Mouse (Mus musculus) layer of hippocampus, adult 2 months (tissue): ENCODE results near the gene H6pd. TPM values are rescaled to one million over a fixed set of nuclear protein-coding genes. Genes with fewer than 3 reads are reported as not detected.

ENCODE experiments used
- DNase-seq, 2 experiments: peaks; one replicate each; pipeline ENCODE4 v3.0.0; 2022; ENCODE audit warnings: low spot score in 2 of 2
- H3K27ac ChIP-seq: fragments of 200-600 bp; 2 replicates; pipeline ENCODE4 v1.8.1; 2022
- H3K4me3 ChIP-seq: fragments of 200-600 bp; 2 replicates; pipeline ENCODE4 v1.8.1; 2022; ENCODE audit warnings: mild to moderate bottlenecking
- CTCF ChIP-seq: fragments of 200-600 bp; conservative IDR thresholded peaks from 2 replicates; pipeline ENCODE4 v1.8.1; 2022; ENCODE audit warnings: antibody characterized with exemption, mild to moderate bottlenecking, moderate library complexity
- total RNA-seq, 2 experiments: library from RNA; stranded (reverse); gene quantifications; 2 replicates each; pipeline ENCODE4 v1.2.3; 2021

H6pd gene
- total RNA-seq, 2 experiments from 2014 or later, result 9.5 to 11.1 TPM

DNA sequence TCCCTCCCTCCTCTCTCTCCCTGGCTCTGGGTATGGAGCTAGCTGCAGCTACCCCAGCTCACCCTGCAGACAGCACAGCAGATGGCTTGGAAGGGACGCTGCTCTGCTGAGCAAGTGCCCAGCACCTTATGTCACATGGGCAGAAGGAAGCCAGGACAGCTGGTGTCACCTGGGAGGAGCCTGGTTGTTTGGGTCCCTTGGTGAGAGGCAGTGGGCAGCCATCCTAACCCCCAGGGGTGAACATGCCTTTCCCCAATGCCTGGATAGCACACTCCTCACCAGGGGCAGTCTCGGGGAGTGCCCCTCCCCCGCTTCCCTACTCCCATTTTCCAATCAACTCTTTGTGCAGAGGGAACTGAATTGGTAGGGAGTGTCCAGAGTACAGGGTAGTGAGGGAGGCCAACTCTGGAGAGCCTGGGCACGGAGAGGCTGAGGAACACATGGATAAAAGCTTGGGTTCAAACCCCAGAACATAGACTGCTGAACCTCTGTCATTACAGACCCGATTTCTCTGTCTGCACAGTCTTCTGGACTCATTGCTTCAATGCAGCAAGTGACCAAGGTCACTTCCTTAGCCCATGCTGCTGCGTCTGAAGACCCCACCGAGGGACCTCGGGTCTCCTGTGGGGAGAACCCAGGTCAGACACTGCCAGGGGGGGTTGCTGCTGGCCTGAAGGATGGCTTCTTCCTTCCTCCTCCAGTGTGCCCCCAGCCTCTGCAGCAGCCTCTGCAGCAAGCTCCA is 18.4 kb downstream of the H6pd start:
- H3K27ac ChIP-seq, result peak overlapping the region; percentile 53; the same call in 1 of the 2 replicates

DNA sequence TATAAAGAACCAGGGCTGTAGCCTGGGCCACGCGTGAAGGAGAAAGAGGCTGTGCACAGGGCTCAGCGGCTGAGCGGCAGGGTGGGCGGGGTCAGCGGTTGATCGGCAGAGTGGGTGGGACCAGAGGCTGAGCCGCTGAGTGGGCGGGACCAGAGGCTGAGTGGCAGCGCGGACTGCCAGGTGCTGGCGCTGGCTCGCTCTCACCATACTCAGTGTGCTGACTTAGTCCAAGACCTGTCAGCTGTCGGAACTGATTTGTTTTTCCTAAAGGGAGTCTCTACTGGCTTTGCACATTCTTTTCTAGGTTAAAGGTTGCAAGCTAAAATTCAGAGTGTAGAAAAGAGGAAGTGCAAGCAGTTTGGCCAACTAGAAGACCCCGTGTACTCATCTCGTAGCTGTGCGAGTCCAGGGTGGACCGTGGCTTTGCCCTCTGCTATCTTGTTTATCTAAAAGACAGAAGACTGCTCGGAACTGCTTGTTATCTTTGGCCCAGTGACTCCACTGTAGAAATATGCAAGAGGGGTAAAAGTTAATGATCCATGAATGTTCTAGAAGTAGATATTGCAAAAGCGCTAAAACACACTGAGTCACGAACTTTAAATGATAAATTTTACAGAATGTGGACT is 19.8 kb downstream of the H6pd start:
- H3K27ac ChIP-seq, result peak overlapping the region; percentile 21; the same call in 1 of the 2 replicates
- peak; percentile 84 to 85 for DNase-seq
- peak overlapping the region; percentile 41 for H3K4me3 ChIP-seq
- TF ChIP-seq CTCF, result no peak

More for the DNA sequence above, 18.4 kb downstream of the H6pd start:
- no peak overlapping the region for H3K4me3 ChIP-seq
- TF ChIP-seq CTCF, result no peak
- no peak for DNase-seq

DNA sequence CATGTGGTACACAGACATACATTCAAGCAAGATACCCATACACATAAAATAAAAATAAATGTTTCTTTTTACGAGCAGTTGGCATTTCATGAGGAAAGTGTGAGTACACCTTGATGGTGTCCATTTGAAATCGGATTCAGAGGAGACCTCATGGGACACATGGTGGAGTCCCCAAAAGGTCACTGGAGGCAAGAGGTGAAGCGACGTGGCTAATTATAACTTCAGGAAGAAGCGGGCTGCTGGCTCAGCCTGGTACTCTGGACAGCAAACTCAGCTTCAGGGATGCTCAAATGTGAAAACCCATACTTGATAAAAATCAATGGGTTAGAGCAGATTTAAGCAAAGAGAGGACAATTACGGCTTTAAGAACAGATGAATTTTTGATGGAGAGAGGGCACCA is 20.5 kb downstream of the H6pd start:
- DNase-seq, result no peak
- peak overlapping the region; percentile 41; the same call in 1 of the 2 replicates for H3K4me3 ChIP-seq
- H3K27ac ChIP-seq, result peak overlapping the region; percentile 21; the same call in 1 of the 2 replicates
- no peak for TF ChIP-seq CTCF

GRCm38 (mm10) chr4:149986671-149987417 is 22.0 kb downstream of the H6pd start:
- Histone ChIP-seq H3K4me3 (no peak overlapping the region), H3K27ac (no peak overlapping the region)
- no peak for TF ChIP-seq CTCF
- DNase-seq, result no peak

DNA sequence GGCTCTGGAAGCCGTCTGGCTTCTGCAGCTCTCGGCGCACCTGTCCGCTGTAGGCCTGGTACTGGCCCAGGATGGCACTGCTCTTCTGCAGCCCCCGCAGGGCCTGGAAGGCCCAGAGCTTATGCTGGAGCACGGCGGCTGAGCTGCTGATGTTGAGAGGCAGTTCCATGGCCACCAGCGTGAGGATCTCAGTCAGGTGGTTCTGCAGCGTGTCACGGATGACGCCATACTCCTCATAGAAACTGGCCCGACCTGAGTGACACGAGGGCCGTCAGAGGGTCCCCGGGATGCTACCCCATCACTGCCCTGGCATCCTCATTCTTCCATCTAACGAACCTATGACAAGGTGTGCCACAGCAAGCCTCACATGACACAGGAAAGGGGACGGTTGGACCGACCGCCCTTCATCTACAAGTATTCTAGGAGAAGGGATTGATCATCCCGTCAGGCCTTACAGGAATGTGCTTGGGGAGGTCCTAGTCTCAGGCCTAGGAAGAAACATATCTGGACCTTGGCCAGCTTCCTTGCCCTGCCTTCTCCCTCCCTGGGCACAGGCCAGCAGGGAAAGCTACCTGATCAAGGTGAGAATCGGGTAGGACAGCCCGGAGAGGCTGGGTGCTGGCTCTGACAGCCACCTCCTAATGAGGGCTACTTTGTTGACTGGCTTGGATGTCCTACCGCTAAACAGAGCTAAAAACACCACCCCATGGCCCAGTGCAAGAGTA is 24.7 kb downstream of the H6pd start:
- no peak overlapping the region for H3K27ac ChIP-seq
- no peak for DNase-seq
- H3K4me3 ChIP-seq, result no peak overlapping the region
- no peak for TF ChIP-seq CTCF

GRCm38 (mm10) chr4:149982154-149982553 is 26.7 kb downstream of the H6pd start:
- Histone ChIP-seq H3K4me3 (no peak overlapping the region), H3K27ac (no peak overlapping the region)
- no peak for DNase-seq
- no peak for TF ChIP-seq CTCF

- TF ChIP-seq CTCF, result peak; percentile 100
- peak; percentile 83 to 85 for DNase-seq
- H3K4me3 ChIP-seq, result peak overlapping the region; percentile 25
Observed at GRCm38 (mm10) chr4:149979819-149980308, 29.0 kb downstream of the H6pd start.

DNA sequence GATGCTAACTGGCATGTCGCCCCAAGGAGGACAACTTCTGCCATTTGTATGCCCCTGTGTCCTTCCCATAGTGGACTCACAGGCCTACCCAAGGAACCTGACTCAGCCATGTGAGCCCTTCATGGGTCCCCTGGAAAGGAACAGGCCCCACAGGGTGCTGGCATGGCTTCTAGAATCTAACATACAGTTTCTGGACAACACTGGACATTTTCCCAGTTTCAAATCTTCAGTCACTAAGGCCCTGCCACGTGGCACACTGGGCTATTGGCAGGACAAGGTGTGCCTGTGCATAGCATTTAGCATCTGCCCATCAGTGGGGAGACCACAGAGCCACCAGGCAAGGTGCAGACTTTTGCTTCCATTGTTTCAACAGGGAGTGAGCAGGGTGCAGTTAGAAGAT is 30.0 kb downstream of the H6pd start:
- no peak overlapping the region for H3K27ac ChIP-seq
- TF ChIP-seq CTCF, result no peak

More at GRCm38 (mm10) chr4:149979819-149980308, 29.0 kb downstream of the H6pd start:
- H3K27ac ChIP-seq, result peak overlapping the region; percentile 43

GRCm38 (mm10) chr4:149977801-149978544 is 30.9 kb downstream of the H6pd start:
- DNase-seq, result no peak
- Histone ChIP-seq H3K27ac (no peak overlapping the region), H3K4me3 (no peak overlapping the region)
- TF ChIP-seq CTCF, result no peak

More for the DNA sequence above, 30.0 kb downstream of the H6pd start:
- no peak overlapping the region for H3K4me3 ChIP-seq
- no peak for DNase-seq

- TF ChIP-seq CTCF, result no peak
- H3K4me3 ChIP-seq, result no peak overlapping the region
- DNase-seq, result no peak
- H3K27ac ChIP-seq, result no peak overlapping the region
Observed at GRCm38 (mm10) chr4:149977181-149977580, 31.6 kb downstream of the H6pd start.

- no peak for TF ChIP-seq CTCF
- H3K27ac ChIP-seq, result no peak overlapping the region
- no peak for DNase-seq
- H3K4me3 ChIP-seq, result no peak overlapping the region
Observed at GRCm38 (mm10) chr4:149975730-149976254, 33.0 kb downstream of the H6pd start.
